Mouse (Mus musculus): ENCODE results near the gene Tmem131l. TPM values are rescaled to one million over a fixed set of nuclear protein-coding genes. Genes with fewer than 3 reads are reported as not detected.

Tmem131l gene
- polyA plus RNA-seq, 1 experiment: 9.2 TPM

GRCm38 (mm10) chr3:84076543-84077332 lies 36.8 kb upstream of the Tmem131l start:
- WGBS: 58% methylated on average over 13 of the region's 13 CpGs
- no peak for TF ChIP-seq POLR2A (IDR thresholded peaks at IDR 0.05; ENCODE audit: borderline replicate concordance, insufficient read depth, low read length)
- TF ChIP-seq CTCF (IDR thresholded peaks at IDR 0.05; ENCODE audit: borderline replicate concordance, insufficient read depth, low read depth, low read length): no peak
- DNase-seq: no peak
- Histone ChIP-seq H3K27ac (ENCODE audit: insufficient read depth, low read length) (no peak overlapping the region), H3K4me1 (ENCODE audit: control insufficient read depth, insufficient read depth, low read length) (no peaks in the 10 kb centered on the region), H3K4me3 (replicated peaks; ENCODE audit: insufficient read depth, low read depth, low read length) (no peak overlapping the region), H3K27me3 (ENCODE audit: control insufficient read depth, insufficient read depth, low read length) (no peaks in the 10 kb centered on the region)

GRCm38 (mm10) chr3:84075516-84075915 lies 35.5 kb upstream of the Tmem131l start:
- H3K27me3 ChIP-seq (ENCODE audit: control insufficient read depth, insufficient read depth, low read length): no peaks in the 10 kb centered on the region
- 80% methylated on average over 4 of the region's 4 CpGs for WGBS
- no peak overlapping the region for H3K27ac ChIP-seq (ENCODE audit: insufficient read depth, low read length)
- no peak for DNase-seq
- TF ChIP-seq POLR2A (IDR thresholded peaks at IDR 0.05; ENCODE audit: borderline replicate concordance, insufficient read depth, low read length) (no peak), CTCF (IDR thresholded peaks at IDR 0.05; ENCODE audit: borderline replicate concordance, insufficient read depth, low read depth, low read length) (no peak)
- H3K4me1 ChIP-seq (ENCODE audit: control insufficient read depth, insufficient read depth, low read length): no peaks in the 10 kb centered on the region
- no peak overlapping the region for H3K4me3 ChIP-seq (replicated peaks; ENCODE audit: insufficient read depth, low read depth, low read length)

GRCm38 (mm10) chr3:84074777-84075176 lies 34.8 kb upstream of the Tmem131l start:
- Histone ChIP-seq H3K4me1 (ENCODE audit: control insufficient read depth, insufficient read depth, low read length) (no peaks in the 10 kb centered on the region), H3K27ac (ENCODE audit: insufficient read depth, low read length) (no peak overlapping the region), H3K4me3 (replicated peaks; ENCODE audit: insufficient read depth, low read depth, low read length) (no peak overlapping the region), H3K27me3 (ENCODE audit: control insufficient read depth, insufficient read depth, low read length) (no peaks in the 10 kb centered on the region)
- 84% methylated on average over 2 of the region's 2 CpGs for WGBS
- no peak for DNase-seq
- TF ChIP-seq CTCF (IDR thresholded peaks at IDR 0.05; ENCODE audit: borderline replicate concordance, insufficient read depth, low read depth, low read length) (no peak), POLR2A (IDR thresholded peaks at IDR 0.05; ENCODE audit: borderline replicate concordance, insufficient read depth, low read length) (no peak)

GRCm38 (mm10) chr3:84071641-84072040 lies 31.7 kb upstream of the Tmem131l start:
- no peaks in the 10 kb centered on the region for H3K4me1 ChIP-seq (ENCODE audit: control insufficient read depth, insufficient read depth, low read length)
- no peak overlapping the region for H3K27ac ChIP-seq (ENCODE audit: insufficient read depth, low read length)
- no peak for DNase-seq
- 15% methylated on average over 2 of the region's 2 CpGs for WGBS
- TF ChIP-seq POLR2A (IDR thresholded peaks at IDR 0.05; ENCODE audit: borderline replicate concordance, insufficient read depth, low read length): no peak
- TF ChIP-seq CTCF (IDR thresholded peaks at IDR 0.05; ENCODE audit: borderline replicate concordance, insufficient read depth, low read depth, low read length): no peak
- H3K27me3 ChIP-seq (ENCODE audit: control insufficient read depth, insufficient read depth, low read length): no peaks in the 10 kb centered on the region
- H3K4me3 ChIP-seq (replicated peaks; ENCODE audit: insufficient read depth, low read depth, low read length): no peak overlapping the region

- H3K27me3 ChIP-seq (ENCODE audit: control insufficient read depth, insufficient read depth, low read length): no peaks in the 10 kb centered on the region
- WGBS: 86% methylated on average over 8 of the region's 8 CpGs
- no peak for DNase-seq
- no peak for TF ChIP-seq CTCF (IDR thresholded peaks at IDR 0.05; ENCODE audit: borderline replicate concordance, insufficient read depth, low read depth, low read length)
- TF ChIP-seq POLR2A (IDR thresholded peaks at IDR 0.05; ENCODE audit: borderline replicate concordance, insufficient read depth, low read length): no peak
- H3K4me3 ChIP-seq (replicated peaks; ENCODE audit: insufficient read depth, low read depth, low read length): no peak overlapping the region
- H3K27ac ChIP-seq (ENCODE audit: insufficient read depth, low read length): no peak overlapping the region
- H3K4me1 ChIP-seq (ENCODE audit: control insufficient read depth, insufficient read depth, low read length): no peaks in the 10 kb centered on the region
Observed at GRCm38 (mm10) chr3:84070811-84071210, 30.8 kb upstream of the Tmem131l start.

- no peak overlapping the region for H3K27ac ChIP-seq (ENCODE audit: insufficient read depth, low read length)
- no peak for DNase-seq
- 85% methylated on average over 13 of the region's 13 CpGs for WGBS
- TF ChIP-seq CTCF (IDR thresholded peaks at IDR 0.05; ENCODE audit: borderline replicate concordance, insufficient read depth, low read depth, low read length) (no peak), POLR2A (IDR thresholded peaks at IDR 0.05; ENCODE audit: borderline replicate concordance, insufficient read depth, low read length) (no peak)
- H3K4me1 ChIP-seq (ENCODE audit: control insufficient read depth, insufficient read depth, low read length): no peaks in the 10 kb centered on the region
- H3K27me3 ChIP-seq (ENCODE audit: control insufficient read depth, insufficient read depth, low read length): no peaks in the 10 kb centered on the region
- H3K4me3 ChIP-seq (replicated peaks; ENCODE audit: insufficient read depth, low read depth, low read length): no peak overlapping the region
Observed at GRCm38 (mm10) chr3:84068831-84069709, 29.1 kb upstream of the Tmem131l start.

- H3K4me1 ChIP-seq (ENCODE audit: control insufficient read depth, insufficient read depth, low read length): no peaks in the 10 kb centered on the region
- 87% methylated on average over 4 of the region's 4 CpGs for WGBS
- TF ChIP-seq POLR2A (IDR thresholded peaks at IDR 0.05; ENCODE audit: borderline replicate concordance, insufficient read depth, low read length) (no peak), CTCF (IDR thresholded peaks at IDR 0.05; ENCODE audit: borderline replicate concordance, insufficient read depth, low read depth, low read length) (no peak)
- H3K27ac ChIP-seq (ENCODE audit: insufficient read depth, low read length): no peak overlapping the region
- no peaks in the 10 kb centered on the region; the same call in 1 of the 2 replicates for H3K27me3 ChIP-seq (ENCODE audit: control insufficient read depth, insufficient read depth, low read length)
- DNase-seq: no peak
- H3K4me3 ChIP-seq (replicated peaks; ENCODE audit: insufficient read depth, low read depth, low read length): no peak overlapping the region
Observed at GRCm38 (mm10) chr3:84065825-84066224, 25.9 kb upstream of the Tmem131l start.

Measured in cerebellum, adult 2 months (tissue).